Mouse (Mus musculus): ENCODE results near the gene Ttyh3.

Gene Ttyh3

DNA sequence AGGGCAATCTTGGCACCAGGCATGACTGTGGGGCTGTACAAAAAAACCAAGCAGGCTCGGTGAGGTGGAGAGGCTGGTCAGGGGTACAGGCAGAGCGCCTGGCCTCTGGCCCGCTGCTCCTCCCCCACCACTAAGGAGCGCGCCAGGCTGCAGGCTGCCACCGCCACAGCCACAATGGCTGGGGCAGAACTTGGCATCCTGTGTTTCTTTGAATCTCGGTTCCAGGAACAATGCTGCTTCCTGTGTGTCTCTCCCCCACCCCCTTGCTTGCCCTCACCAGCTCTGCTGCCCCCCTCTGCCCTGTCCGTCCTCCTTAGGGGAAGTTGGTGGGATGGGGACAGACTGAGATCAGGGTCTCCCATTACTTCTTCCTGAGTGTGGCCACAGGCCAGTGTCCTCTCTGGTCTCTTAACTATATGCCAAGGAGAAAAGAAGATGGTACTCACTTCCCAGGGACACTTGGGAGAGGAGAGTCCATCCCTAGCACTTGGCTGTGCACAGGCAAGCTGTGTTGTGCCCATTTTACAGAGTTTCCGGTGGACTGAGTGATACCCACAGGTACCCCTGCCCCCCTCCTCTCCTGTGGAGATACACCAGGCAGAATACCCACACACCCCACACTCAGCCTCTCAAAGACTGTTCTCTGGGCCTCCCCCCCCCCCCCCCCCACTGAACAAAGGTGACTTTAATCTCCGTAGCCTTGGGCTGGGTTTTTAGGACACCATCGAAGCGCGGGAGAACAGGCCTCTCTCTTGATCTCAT, 39.1 kb downstream of the Ttyh3 start:
- DNase-seq (ENCODE audit: low read depth, low spot score), result no peak

DNA sequence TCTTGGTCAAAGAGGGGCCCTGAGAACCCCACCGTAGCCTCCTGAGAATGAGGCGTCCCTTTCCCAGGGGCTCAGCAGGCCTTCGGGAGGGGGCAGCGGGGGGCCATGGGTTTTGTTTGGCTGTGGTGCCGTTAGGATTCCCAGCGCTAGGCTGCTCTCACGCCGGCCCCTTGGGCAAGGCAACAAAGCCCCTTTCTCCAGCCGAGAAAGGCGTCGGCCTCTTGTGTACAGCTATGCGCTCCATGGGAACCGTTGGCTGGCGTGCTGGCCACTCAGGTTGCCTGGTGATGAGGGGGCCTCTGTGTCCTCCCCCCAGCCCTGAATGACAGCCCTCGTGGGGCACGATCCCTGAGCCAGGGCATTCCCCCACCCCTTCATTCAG, 40.2 kb downstream of the Ttyh3 start:
- no peak for DNase-seq (ENCODE audit: low read depth, low spot score)

DNA sequence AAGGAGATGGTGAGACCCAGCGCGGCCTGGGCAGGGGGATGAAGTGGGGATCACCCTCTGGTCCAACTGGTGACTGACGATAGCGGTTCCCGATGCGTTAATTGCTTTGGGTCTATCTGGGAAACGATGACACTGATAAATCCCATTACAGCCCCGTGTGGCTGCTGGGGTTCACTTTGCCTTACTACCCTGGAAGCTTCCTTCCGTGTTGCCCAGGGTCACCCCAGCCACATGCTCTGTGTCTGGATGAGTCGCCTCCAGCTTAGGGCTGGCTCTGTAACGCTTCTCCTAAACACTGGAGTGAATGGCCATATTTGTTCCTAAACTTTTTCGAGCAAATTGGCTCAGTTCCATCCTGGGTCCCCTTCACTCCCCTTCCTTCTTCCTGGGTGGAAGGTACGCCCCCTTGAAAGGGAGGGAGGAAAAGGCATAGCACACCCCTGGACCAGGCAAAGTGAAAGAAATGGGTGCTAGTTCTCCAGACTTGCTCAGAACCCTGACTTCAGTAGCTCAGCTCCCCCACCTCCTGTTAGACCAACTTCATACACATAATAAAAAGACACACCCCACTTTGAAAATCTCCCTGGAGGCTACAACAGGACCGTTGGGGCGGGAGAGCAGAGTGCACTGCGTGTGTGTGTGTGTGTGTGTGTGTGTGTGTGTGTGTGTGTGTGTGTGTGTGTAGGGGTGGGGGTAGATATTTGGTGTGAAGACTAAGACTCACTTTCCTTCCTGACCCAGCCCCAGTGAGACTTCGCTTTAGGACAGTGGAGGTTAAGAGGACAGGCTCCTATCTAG, 40.8 kb downstream of the Ttyh3 start:
- DNase-seq (ENCODE audit: low read depth, low spot score), result no peak

DNA sequence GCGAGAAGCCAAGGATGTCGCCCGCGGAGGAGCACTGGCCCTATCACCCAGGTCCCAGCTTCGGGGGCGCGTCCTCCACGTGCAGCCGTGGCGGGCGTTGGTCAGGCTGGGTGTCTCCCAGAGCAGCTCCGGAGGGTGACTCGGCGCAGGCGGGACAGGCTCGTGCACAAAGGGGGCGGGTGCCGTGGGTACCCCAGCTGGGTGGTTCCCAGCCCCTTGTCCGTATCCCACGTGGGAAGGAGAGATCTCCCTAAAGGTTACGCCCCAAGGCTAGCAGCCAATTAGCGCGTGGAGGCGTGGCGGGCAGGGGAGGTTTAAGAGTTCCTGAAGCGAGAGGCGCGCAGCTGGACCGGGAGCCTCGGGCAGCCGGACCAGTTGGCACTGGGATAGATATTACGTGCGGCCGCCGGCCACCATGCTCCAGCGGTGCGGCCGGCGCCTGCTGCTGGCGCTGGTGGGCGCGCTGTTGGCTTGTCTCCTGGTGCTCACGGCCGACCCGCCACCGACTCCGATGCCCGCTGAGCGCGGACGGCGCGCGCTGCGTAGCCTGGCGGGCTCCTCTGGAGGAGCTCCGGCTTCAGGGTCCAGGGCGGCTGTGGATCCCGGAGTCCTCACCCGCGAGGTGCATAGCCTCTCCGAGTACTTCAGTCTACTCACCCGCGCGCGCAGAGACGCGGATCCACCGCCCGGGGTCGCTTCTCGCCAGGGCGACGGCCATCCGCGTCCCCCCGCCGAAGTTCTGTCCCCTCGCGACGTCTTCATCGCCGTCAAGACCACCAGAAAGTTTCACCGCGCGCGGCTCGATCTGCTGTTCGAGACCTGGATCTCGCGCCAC, 41.6 kb downstream of the Ttyh3 start, which contains the start of gene Lfng:
TSS of gene Lfng (plus strand) at position 320 of the 835 bp plus-strand sequence.
- peak; percentile 91 for DNase-seq (ENCODE audit: low read depth, low spot score)

DNA sequence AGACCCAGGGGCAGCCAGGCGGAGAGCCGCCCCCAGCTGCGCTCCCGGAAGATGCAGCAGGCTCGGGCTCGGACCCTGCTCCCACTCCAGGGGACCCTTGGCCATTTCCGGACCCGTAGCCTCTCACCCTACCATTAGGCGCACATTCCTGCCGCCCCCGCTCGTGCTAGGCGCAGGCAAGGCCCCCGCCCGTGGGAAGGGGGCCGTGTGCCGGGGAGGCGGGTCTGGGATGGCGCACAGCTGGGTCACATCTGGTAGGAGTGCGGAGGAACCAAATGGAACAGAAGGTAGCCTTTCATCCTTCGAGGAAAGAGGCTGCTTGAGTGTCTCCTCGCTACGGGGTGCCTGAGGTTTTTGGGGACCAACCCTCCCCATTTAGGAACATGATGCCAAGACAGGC, 42.4 kb downstream of the Ttyh3 start:
- no peak for DNase-seq (ENCODE audit: low read depth, low spot score)

DNA sequence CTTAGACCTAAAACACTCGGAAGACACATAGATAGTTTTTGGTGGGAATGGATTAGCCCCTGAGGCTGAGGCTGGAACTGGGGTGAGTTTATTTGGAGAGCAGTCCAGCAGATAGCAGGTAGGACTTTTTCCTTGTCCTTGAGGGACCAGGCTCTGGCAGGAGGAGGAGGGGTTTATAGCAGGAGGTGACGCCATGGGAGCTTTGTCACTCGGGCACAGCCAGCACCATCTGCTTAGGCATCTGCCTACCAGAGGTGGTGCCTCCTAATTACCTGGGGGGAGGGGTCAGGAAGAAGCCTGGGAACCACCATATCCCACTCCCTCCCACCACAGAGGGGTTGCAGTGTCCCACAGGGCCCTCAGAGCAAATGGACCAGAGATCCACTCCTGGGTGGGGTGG, 43.6 kb downstream of the Ttyh3 start:
- no peak for DNase-seq (ENCODE audit: low read depth, low spot score)

DNA sequence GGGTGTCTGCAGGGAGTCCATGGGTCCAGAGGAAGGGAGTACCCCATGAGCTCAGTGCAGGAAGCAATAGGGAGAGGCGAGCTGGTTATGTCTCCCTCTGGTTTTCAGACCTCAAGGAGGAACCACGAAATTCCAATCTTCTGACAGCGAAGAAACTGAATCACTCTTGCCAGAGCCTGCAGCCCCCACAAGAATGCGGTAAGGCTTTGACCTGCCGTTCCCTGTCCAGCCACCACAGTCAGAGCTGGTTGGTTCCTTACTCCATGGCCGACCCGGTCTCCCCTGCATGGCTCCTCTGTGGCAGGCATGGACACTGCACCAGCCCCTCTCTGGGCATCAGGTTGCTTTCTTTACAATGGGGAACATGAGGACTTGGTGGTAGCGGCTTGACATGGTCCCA, 44.4 kb downstream of the Ttyh3 start:
- no peak for DNase-seq (ENCODE audit: low read depth, low spot score)

DNA sequence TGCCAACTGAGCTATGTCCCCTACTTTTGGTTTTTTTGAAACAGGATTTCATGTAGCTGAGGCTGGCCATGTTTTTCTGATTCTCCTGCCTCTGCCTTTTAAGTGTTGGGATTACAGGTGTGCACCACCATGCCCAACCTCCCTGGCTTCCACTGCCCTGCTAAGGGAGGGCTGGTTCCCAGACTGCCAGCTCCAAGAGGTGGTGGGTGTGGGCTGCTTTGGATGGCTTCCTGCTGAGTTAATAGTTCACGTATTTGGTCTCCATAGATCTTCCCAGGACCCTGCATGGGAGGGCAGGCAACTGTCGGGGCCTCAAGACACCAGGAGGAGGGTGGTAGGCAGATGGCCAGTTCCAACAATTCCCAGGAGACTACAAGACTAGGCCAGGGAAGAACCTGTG, 46.3 kb downstream of the Ttyh3 start:
- no peak for DNase-seq (ENCODE audit: low read depth, low spot score)

DNA sequence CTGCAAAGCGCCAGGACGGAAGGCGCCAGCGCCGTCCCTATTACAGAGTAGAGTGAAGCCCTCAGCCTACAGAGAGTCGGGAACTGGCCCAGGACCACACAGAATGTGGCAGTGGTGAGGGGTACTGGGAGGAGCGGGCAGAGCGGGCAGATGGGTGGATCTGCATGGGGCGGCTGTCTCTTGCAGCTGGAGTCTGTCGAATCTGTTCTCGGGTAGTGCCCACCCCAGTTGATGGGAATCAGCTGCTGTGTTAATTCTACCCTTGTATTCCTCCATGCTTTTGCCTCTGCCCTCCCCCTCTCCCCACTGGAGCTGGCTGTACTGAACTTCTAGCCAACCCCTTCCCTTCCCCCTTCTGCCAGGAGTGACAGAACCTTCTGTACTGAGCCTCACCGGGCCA, 47.1 kb downstream of the Ttyh3 start:
- no peak for DNase-seq (ENCODE audit: low read depth, low spot score)

DNA sequence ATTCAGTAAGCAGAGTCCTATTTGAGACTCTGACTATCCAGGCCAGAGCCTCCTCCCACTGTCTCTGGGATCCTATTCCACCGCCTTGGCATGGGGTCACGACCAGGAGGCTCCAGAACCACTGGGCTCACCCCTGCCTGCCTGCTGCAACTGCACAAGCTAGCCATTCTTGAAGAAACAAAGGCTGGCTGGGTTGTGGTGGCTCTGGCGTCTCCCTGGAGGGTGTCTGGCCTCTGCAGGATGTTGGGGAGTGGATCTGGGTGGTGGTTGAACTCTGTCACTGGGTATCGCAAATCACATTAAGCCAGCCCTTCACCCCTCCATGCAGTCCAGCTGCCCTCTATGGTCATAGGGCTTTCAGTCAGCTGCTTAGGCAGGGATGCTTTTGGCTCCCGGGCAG, 48.9 kb downstream of the Ttyh3 start:
- DNase-seq (ENCODE audit: low read depth, low spot score), result no peak

DNA sequence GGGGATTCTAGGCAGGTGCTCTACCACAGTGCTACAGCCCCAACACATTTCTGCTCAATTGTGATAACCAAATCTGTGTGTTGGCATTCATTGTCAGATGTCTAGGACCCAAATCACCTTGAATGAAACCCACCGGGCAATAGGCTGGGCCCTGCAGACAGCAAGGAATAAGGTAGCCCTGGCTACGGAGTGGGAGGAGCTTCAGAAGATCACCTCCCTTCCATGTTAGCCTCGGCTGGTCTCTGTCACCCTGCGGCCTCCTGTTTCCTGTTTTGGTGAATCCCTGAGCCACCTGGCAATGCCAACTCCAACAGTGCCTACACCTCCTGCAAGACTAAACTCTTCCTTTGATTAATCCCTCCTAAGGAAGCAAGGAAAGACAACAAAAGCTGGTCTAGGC, 51.0 kb downstream of the Ttyh3 start:
- DNase-seq (ENCODE audit: low read depth, low spot score), result no peak

DNA sequence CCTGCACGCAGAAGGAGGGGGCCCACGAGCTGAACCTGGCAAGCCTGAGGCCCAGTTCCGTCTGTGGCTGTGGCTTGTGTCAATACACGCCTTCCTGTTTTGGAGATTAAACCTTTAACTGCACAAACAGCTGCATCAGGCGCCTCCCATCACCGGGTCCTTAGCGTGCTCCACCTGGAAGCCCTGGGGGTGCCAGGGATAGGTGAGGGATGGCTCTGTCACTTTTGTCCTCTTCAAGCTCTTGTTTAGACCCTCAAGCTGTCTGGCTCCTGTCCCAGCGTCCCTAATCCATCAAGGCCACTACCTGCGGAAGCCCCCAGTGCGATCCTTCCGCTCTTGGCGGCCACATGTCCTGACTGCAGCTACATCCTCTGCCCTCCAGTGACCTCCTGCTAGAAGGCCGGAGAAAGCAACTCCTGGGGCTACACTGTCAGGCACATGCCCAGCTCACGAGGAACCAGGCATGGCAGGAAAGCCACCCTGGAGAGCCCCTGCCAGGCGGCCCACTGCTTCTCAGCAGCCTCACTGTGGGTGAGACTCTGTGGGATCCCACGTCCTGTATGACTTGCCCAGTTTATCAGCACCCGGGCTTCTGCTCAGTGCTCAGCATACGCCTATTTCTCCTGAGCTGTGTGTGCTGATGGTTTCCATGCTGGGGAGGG, 51.8 kb downstream of the Ttyh3 start:
- DNase-seq (ENCODE audit: low read depth, low spot score), result no peak

DNA sequence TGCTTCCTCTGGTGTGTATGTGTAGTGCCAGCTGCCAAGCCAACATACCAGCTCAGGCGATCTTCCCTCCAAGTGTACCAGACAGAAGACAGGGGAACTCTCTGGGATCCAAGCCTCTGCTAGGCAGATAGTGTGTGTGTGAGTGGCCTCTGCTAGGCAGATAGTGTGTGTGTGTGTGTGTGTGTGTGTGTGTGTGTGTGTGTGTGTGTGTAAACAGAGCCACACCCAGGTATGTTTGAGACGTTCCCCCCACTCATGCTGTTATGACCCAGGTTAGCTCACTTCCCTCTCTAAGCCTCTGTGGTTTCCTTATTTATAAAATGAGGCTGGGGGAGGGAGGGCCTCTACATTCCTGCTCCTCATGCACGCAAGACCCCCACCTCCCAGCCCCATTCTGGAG, 52.4 kb downstream of the Ttyh3 start:
- DNase-seq (ENCODE audit: low read depth, low spot score), result no peak

DNA sequence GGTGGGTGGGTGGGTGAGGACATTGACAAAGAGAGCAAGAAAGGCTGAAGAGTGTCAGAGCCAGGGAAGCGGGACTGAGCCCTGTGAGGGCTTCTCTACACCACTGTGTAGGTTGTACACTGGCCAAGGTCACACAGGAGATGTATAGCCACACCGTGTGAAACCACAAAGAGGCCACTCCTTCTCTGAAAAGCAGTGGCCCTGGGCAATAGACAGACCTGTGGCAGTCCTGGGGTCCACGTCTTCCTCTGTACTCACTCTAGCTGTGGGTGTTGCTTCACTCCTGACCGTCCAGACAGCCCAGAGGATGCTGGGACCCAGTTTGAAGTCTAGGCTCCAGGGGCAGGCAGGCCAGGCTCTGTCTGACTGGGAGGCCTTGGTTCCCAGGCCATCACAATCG, 54.0 kb downstream of the Ttyh3 start:
- DNase-seq (ENCODE audit: low read depth, low spot score), result no peak

DNA sequence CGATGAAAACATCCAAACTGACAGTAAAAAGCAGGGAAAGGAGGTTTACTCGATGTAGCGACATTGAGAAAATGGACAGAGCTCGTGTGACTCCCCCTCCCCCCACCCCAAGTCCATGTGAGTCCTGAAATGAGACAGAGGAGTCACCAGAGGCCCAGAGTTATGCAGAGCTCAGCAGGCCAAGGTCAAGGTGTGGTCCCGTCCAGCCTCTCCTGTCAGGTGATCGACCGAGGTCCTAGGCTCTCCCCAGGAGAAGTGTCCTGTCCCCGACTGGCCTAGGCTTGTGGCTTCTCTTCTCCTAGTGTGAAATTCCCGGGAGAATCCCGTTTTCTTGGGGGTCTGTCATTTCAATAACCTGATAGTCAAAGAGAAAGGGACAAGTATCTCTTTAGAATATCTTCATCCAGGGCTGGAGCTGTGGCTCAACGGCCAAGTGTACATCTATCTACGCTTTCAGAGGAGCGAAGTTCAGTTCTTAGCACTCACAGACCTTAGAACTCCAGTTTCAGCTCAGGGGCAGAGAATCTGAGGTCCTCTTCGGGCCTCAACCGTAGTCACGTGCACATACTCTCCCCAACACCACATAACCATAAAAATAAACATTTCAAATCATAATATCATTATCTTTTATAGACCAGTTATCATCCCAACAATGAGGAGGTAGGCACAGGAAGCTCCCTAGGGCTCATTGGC, 59.6 kb downstream of the Ttyh3 start:
- no peak for DNase-seq (ENCODE audit: low read depth, low spot score)

DNA sequence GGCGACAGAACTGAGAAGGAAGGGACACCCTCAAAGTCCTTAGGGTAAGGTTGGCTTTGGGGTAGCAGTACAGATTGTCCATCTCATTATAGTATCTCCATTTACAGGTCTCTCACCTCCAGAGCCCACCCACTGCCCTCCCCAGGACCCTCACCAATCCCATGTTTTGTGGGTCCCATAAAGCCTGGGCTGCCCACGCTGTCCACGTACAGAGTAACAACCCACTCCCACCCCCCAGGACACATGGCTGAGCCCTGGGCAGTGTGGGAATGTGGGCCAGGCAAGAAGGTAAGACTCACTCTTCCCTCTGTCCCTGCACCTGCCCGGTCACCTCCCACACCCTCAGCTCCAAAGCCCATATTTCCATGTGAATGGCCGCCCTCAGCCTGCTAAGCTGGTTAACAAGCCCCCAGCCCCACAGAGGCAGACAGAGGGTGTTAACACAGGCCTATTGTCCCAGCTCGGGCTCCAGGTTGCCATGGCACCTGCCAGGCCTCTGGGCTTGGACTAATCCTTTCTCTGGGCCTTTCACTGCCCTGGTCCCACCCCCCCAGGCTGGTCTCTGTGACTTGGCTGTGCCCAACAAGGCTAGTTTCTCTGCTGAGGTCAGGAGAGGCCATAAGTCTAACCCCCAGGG, 65.0 kb downstream of the Ttyh3 start:
- peak; percentile 74 for DNase-seq (ENCODE audit: low read depth, low spot score)

DNA sequence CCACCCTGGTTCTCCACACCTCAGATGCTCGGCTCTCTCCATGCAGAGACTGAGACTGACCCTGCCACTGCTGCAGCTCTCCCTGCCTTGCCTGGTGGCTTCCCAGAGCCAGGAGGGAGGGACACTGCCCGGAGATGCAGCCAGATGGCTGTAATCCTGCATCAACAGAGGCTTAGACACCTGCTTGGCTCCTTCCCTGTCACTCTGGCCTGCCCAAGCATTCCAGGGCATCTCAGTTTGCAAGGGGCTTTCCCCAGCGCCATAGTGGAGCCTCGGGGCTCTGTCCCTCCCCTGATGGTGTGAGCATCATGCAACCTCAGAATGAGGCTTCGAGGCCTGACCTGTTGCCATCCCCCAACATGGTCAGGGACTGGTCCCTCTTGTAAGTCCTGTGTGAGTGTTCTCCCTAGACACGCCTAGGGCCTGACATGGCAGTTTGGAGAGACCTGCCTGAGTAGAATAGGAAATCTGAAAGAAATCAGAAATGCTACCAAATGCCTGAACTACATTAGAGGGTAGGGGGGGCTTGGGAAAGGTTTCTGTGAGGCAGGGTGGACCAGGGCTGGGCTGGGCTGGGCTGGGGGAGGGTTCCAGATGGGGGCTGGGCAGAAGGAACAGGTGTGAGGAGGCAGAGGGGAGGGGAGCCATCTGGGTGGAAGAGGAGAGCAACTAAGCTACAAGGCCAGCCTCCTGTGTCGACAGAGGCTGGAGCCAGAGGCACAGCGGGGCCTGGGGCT, 65.7 kb downstream of the Ttyh3 start:
- no peak for DNase-seq (ENCODE audit: low read depth, low spot score)

DNA sequence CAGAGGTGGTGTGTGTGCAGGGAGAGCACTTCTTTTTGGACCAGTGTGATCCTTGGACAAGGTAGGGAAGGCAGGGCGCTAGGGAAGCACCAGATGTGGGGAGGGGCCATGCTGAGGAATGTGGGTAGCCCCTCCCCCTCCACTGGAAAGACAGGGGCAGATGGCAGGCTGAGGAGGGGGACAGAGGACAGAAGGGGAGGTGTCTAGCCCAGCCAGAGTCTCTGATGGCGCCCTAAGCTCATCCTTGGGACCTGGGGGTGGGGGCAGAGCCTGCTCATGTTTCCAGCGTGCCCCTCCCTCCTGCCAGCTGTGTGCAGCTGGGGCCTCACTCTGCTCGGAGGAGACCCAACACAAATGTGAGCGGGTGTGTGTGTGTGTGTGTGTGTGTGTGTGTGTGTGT, 67.3 kb downstream of the Ttyh3 start:
- DNase-seq (ENCODE audit: low read depth, low spot score), result peak; percentile 59

DNA sequence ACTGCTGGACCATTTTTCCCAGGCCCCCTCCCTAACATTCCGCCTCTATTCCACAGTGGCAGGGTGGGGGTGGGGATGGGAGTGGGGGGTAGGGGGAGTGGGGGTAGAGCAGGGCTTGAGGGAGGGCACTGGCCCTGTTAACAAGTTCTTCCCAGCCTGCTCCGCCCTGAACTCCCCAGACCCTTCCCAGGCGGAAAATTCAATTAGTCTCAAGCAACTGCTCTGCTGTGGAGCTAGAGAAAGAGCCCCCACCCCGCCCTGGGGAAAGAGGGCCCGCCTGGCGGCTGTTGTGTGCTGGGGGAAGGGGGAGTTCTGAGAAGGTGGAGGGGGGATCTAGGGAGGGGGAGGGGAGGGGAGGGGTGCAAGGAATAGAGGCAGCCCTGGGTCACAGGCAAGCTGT, 69.1 kb downstream of the Ttyh3 start:
- peak; percentile 80 for DNase-seq (ENCODE audit: low read depth, low spot score)

DNA sequence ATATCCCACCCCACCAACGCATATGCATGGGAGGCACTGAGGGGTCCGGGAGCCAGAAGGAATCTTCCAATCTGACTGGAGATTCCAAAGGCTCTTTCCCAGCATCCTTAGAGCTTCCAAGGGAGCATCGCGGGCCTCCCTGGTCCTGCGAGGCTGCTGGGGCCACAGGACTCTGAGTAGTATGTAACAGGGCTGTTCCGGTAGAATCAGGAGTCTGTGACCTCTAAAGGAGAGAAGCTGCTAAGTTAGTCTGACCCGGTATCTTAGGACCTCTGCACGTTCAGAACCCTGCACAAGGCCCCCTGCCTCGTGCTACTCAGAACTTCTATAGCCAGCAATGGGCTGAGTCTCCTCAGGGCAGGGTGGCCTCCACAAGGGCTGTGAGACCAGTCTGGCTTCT, 69.6 kb downstream of the Ttyh3 start:
- peak; percentile 73 for DNase-seq (ENCODE audit: low read depth, low spot score)

Data from ES-CJ7 (cell line).